Mouse (Mus musculus) 416B (cell line): ENCODE results near the gene Ryr3.

Experiments used
- DNase-seq: peaks from one replicate; pipeline ENCODE4 v3.0.0; 2011; ENCODE audit warnings: low read depth

The Ryr3 gene

DNA sequence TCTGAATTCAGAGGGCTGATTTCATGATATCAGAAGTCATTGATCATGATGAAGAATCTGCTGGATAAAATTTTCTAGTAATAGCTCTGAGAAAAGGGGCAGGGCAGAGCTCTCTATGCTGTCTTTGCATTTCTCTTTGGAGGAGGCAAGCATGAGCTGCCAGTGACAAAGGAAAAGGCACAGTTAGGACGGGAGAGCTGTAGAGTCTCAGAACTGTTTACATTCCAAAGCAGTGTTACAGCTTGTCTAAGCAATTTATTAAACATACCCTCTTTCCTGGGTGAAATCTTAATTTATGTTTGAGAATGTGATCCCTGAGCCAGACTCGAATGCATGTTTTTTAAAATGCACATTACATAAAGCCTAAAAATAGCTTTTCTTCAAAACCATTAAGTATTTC lies 435.3 kb downstream of the Ryr3 start:
- DNase-seq, result no peak

DNA sequence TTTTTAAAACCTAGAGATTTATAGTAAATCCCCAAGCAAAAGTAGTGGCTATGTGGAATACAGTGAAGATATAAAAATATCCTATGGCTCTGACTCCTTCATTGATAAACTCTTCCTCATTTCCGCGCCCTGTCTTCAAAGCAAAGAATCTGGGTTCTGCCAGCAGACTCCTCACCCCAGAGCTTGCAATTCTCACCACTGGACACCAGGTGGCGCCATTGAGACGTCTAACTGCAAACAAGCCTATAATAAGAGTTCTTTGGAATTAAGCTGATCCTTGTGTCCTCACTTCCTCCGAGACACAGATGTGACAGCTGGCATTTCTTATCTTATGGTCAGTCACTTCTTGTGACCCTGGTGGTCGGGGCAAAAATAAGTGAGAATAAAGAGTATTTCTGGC lies 442.1 kb downstream of the Ryr3 start:
- peak; percentile 81 for DNase-seq

DNA sequence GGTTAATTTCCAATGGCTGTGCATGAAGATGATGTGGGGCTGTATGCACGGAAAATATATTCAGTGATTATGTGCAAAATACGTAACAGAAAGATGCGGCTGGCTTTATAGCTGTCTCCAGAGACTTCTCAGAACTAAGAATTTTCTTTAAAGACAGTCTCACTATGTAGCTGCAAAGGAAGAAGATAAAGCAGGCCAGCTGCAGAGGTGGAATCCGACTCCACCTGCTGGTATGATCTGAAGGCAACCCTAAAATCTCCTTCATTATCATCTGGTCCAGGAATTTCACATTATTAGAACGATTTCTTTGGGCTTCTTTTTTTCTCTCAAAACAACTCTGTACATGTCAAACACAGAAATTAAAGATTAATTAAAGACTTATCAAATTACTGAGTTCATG lies 449.2 kb downstream of the Ryr3 start:
- peak; percentile 34 for DNase-seq

DNA sequence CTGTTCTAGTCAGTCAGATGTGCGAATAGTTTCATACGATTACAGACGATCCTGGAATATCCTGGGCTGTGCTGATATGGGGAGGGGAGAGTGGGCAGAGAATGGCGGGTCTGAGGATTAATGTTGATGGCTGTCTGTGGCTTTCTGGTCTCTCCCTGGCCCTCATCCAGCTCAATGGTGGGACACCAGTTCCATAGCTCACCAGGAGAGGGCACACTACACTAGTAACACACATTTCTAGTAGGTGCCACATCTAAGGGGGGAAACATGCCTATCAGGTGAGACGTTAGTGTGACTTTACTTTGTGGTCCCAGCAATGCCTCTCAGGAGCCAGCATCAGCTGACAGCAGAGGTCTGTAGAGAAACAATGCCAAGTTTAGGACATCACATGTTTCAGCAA lies 451.9 kb downstream of the Ryr3 start:
- DNase-seq, result peak; percentile 50

DNA sequence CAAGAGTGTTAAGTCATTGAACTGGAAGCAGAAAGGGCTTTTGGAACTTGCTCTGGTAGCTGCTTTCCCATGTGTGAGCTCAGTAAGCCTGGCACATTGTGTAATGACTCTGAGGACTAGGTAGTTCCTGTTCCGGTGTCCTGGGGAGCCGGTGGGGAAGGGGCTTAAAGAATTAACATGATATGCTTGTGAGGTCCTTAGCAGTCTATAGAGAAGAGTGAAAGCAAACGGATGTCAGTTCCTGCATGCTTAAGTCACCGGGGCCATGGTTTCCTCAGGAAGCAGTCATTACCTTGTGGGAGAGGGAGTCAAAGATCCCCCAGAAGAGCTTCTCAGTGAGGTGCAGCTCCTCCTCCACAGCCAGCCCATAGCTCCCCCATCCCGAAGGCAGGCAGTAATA lies 452.6 kb downstream of the Ryr3 start:
- DNase-seq, result peak; percentile 30

DNA sequence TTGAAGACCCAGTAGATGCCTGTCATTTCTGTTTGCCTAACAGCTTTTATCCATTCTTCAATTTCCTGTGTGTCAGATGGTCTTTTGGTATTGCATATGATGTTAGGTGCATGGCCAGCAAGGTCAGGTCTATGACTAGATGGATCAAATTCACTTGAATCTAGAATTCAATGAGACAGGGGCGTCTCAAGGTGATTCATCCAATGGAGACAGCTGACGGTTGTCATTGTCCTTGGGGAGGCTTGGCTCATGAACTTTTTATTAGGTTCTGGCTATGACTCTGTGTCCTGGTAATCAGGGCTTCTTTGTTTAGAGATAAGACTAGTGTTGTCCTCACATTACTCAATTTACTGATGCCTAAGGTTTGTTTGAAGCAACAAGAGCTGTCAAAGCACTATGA lies 454.9 kb downstream of the Ryr3 start:
- no peak for DNase-seq

DNA sequence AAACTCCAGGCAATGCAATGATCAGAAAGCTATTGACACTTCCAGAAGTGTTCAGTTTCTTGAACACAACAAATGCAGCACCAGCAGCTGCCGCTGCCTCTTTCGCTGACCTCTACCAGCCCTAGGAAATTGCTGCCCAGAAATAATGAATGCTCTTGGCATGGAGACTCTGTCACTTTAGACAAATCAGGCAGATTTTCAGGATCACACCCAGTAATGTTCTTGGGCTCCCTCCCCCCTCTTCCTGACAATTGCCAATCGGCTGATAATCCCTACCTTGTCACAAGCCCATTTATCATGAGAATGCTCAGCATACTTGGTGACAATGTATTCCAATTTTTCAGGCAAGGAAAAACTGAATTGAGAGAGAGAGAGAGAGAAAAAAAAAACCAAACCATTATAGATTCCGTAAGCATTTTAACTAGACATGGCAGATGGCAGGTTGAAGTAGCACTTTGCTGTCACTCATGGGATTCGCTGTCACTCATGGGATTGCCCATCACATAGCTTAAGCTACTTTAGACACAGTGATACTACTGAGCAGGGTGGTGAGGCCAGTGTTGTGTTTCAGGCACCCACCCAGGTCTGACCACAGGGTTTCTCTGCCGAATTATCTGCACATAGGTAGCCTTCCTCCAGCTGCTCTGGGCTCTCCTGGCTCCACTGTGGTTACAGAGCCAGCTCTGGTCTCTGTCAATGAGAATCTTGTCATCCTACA lies 455.5 kb downstream of the Ryr3 start:
- DNase-seq, result no peak

DNA sequence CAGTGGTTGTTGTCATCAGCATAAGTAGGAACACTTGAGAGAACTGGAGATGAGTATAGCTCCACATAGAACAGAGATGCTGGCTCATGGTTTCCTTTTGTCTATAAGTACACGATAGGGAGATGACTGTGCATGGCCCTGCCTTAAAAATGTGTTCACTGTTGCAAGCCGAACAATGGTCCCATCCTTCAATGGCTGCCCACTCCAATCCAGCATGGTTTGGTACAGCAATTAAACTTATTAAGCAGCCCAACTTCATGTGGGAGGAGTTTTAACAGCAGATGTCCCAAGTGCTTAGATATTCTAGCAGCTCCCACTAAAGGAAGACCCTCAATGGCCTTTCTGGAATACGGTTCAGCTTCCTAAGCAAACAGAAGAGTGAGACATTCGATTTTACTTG lies 456.2 kb downstream of the Ryr3 start:
- no peak for DNase-seq

DNA sequence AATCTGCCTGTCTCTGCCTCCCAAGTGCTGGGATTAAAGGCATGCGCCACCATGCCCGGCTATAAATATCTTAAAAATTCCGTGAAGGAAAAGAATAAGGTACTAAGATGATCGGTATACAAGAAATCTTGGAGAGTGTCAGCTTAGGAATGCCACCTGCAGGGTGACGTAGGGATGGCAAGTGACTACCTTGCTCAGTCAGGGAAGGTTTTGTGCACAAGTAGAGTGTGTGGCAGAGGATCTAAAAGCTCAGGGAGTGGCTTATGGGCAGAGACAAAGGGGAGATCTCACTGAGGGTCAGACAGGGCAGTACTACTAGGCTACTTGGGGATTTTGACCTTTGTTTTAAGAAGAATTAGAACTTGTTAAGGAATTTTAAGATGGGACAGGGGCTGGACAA lies 457.2 kb downstream of the Ryr3 start:
- peak; percentile 26 for DNase-seq

DNA sequence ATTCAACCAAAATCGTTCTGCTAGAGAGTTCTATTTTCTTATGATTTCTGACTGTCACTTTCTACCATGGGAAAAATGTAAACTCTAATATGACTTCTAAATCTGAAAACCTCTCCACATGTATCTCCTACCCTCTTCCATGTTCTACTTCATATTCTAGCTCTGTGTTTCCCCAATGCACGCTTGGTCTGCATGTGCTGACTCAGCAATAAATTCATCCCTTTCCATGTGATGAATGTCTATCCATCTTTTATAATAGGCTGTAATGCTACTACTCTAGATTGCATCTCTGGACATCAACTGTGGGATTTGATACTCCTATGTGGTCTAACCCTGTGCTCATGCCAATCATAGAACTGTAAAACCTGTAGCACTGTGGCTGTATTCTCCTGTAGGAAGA lies 458.2 kb downstream of the Ryr3 start:
- no peak for DNase-seq

DNA sequence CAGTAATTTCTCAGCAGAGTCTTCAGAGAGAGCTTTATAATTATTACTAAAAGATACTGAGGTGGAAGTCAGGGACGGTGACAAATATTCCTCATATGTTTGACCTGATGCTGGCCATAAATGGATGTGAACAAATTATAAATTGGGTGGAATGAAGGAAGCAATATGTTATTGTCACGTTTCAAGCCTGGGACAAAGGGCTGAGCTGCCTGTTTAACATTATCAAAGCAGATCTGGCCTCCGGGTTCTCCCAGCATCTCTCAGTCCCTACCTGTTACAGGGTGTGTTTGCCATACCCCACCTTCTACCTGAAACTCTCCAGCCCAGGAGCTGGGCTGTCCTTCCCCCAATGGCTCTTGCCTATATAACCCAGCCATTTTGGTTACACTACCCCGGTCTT lies 463.6 kb downstream of the Ryr3 start:
- no peak for DNase-seq

DNA sequence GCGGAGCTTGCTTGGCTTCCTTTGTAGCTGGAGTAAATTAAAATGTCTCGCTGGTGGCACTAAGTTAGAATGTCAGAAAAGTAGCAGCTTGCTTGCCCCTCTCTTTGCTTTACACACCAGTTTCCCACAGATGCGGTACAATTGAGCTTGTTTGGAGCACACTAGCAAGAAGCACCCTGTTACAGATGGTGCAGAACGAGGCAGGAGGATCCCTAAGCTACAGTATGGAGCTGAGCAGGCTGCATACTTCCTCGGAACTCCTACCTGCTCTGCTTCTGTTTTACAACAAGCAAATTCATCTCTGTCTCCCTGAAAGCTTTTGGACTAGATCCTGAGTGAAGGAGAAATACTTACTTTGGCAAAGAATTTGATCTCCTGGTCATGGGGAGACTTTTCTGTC lies 465.5 kb downstream of the Ryr3 start:
- no peak for DNase-seq

DNA sequence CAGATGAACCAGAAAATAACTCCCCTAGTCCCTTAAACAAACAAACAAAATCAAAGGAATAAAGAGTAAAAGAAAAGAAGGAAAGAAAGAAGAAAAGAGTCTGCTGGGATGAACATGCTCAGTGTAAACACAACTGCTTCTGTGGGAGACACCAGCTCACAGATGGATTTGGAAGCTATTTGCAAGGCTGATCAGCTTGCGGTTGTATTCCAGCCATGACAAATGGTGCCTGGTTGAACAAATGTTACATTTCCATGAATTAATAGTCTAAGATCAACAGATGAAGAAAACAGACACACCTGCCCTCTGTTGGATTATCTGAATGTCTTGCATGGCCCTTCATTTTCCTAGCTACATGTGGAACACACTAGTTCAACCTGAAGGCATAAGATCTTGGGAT lies 468.4 kb downstream of the Ryr3 start:
- DNase-seq, result no peak

DNA sequence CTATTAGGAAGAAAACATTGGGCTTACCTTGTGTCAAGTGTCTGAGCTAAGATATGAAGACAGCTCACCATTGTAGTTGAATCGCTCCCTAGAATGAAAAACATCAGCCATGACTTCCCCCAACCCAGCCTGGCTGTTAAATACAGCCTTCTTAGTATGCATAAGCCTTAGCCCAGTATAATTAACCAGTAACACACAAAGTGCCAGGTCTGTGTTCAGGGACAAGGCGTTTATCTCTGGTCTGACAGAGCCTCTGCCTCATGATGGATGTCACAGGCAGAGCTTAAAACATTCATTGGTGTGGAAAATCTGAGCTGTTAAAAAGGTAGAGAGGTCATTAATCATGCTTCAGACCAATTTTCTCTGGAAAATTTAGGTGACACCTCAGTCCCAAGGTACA lies 484.0 kb downstream of the Ryr3 start:
- no peak for DNase-seq

DNA sequence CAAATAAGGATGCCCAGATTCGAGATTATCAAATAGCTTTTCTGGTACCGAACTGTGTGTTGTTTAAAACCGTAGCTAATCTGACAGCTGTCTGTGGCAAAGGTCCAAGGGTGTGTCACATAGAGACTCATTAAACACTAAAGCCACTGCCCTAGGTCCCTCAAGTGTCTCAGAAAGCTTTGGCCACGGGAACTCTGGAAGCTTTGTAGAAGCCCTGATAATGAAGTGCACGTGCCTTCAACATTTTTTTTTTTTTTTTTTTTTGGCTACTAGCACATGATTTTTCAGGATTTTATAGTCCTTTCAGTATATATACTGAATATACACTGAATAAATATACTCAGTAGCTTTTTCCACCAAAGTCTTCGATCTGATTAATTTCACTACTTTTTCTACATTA lies 489.1 kb downstream of the Ryr3 start:
- DNase-seq, result no peak

DNA sequence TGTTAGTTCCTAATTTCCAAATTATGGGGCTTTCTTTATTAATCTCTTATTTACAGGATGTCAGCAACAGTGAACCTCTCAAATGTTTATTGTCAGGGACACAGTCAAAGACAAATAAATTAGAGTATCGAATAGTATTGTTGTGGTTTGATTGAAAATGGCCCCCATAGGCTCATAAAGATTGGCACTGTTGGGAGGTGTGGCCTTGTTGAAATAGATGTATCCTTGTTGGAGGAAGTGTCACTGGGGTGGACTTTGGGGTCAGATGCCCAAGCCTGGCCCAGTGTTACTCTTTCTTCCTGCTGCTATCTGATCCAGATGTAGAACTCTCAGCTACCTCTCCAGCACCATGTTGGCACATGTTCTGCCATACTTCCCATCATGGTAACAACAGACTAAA lies 495.7 kb downstream of the Ryr3 start:
- DNase-seq, result no peak

DNA sequence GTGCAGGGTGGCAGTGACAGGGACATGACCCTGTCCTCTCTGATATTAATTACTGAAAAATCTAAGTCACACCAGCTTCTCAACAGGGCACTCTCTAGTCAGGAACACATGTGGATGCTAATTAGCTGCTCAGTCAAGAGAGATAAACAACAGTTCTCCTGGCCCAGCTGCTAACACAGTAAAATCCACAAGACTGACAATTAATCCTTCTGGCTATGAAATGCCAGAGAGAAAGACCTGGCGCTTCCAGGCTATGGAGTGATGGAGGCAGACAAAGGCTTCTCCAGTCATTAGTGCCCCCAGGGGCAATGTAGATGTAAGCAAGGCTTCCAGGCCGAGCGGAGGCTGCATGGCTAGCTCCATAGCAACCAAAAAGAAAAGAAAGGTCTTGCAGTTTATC lies 496.2 kb downstream of the Ryr3 start:
- no peak for DNase-seq

DNA sequence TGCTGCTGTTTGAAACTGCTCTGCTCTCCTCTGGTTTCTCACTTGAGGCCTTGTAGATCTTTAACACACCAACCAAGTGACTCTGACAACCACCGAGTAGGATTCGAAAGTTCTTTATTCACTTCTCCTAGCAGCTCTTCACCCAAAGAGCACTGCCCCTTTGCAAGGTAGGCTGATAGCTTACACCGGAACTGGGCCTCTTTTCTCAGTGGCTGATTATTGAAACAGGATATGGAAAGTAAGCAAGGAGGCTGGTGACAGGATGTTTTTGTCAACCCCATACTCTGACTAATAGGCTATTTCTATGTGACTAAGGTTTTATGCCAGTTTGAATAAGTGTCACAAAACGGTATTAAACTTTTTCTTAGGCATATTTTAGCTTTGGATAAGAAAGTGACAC lies 502.2 kb downstream of the Ryr3 start:
- DNase-seq, result peak; percentile 56

DNA sequence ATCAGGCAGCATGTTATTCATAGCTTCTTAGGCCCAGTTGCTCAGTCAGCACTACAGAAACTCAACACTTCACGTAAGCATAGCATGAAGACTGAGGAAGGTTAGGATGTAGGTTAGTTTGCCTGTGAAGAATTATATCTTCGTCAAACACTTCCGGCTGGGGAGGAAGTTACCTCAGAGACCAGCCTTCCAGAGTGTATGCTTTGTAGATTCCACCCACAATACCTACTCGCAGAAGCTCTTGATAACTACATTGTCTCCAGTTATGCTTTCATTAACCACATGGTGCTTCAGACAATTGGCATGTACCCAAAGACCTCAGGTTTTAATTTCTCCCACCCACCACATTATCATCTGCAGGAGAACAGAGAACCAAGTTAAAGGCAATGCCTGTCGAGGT lies 535.1 kb downstream of the Ryr3 start:
- no peak for DNase-seq

DNA sequence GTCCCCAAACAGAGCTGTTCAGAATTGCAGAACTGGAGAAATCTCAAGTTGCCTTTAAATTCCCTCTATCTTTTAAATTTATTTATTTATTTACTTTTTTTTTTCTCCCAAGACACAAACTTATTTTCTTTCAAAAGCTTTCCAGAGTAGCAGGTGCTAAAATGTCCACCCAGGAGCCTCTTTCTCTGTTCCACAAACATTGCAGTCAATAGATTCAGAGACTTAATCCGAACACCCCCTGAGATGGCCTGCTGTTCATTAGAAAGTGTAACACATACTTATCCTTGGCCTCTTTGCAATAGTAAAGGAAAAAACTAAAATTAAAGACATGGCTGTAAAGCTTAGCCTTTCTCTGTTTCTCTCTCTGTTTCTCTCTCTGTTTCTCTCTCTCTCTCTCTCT lies 539.6 kb downstream of the Ryr3 start:
- no peak for DNase-seq

DNA sequence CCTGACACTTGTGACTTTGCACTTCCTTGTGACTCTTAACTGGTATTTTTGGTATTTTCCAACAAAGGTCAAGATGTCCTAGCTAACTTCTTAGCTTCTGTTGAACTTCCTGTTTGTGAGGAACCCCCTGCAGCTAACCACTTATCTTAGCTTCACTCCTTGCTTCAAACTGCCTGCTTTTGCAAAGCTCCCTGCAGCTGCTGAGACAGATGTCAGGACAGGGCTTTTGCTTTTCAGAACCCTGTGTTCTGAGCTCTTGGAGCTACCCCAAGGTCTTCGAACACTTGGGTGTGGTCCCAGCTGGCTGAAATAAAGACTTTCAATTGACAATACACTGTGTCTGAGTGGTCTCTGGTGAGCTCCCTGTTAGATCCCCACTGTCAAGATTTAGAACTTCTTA lies 540.2 kb downstream of the Ryr3 start:
- DNase-seq, result peak; percentile 10

DNA sequence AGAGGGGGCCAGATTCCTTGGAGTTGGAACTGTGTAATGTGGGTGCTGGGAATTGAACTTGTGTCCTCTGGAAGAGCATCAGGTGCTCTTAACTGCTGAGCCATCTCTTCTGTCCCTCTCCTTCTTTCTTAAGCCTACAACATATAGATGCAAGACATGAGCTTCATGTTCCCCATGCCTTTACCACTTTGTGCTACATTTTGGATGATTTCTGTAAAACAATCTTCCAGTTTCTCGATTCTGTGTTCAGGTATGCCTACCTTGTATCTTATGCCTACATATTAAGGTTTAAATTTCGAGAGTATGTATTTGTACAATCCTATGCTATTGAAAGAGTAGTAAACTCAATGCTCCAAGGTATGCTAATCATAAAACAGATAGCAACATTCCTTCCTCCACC lies 540.7 kb downstream of the Ryr3 start:
- DNase-seq, result no peak

DNA sequence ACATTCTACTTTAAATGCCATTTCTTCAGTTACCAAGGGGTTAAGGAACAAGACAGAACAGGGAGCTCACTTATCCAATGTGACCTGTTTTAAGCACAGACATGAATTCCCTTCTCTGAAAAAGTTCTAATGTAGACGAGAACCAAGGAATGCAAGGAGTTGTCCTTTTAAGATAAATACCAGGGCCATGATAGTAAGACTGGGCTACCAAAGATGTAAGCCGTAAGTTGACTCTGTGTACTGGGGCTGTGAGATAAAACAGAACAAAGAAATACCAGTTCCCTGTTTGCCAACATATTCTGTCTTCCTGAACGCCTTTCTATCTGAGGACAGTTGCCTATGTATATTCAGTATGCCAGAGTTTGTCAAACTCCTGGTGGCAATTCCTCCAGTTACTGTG lies 547.4 kb downstream of the Ryr3 start:
- DNase-seq, result no peak

DNA sequence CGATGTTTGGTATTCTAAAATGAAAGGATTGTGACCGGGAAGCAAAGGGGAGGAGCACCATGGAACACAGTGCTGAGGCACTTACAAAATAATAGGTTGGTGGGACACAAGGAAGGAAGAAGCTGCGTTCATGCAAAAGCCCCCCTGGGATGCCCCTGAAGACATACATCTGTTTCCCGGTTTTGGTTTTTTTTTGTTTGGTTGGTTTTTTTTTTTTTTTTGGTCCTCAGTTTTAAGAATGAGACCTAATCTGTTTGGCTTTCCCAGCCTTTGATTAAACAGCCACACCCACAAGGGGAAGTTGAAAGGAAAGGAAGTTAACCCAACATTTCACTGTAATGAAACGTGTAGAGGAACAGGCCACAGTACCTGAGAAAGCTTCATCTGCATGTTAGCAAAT lies 560.8 kb downstream of the Ryr3 start:
- DNase-seq, result no peak

DNA sequence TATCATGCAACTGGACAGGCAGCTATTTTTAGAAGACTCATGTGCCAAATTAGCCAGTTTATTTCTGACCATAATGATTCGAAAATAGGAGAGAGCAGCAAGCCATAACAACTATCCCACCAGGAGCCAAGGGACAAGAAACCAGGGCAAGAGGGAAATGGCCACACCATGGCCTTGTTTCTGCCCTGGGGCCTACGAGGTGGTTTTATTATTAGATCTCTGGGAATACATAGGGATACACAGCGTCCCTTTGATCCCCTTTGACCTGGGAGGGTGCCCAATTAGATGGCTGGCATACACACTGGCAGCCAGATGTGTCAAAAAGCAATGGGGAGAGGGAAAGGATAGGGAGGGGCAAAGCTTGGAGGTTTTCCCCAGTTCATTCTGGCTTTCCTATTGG lies 563.1 kb downstream of the Ryr3 start:
- no peak for DNase-seq
